Mouse (Mus musculus): ENCODE measurements at regions not wholly inside any gene's neighbourhood (a gene's known extent, or its start where the extent isn't known, plus 50 kb on each side); places are given as distances from the start of the nearest gene placed in this dataset.

GRCm38 (mm10) chr4:56639709-56640108, 100.2 kb upstream of the Gm26657 start:
- in situ Hi-C loops (cut with MboI; ENCODE audit: low sequenced_read_pairs in 2 of 2, unreplicated experiment in 2 of 2): no loop called here
- no peak for DNase-seq (ENCODE audit: low read depth, low spot score)
- H3K4me1 ChIP-seq (ENCODE audit: control insufficient read depth in 2 of 2, insufficient read depth in 2 of 2, low read length in 2 of 2, poor library complexity in 1 of 2): no peaks in the 10 kb centered on the region
- TF ChIP-seq CHD2 (IDR thresholded peaks at IDR 0.05; ENCODE audit: low read depth, low read length): no peak
- no peak for TF ChIP-seq HCFC1 (IDR thresholded peaks at IDR 0.05; ENCODE audit: borderline replicate concordance, insufficient read depth, low read length)
- TF ChIP-seq MAFK (IDR thresholded peaks at IDR 0.05; ENCODE audit: insufficient read depth, low read depth, low read length): no peak
- TF ChIP-seq ZNF384 (IDR thresholded peaks at IDR 0.05; ENCODE audit: low read depth, low read length): no peak
- no peak for TF ChIP-seq ZC3H11A (IDR thresholded peaks at IDR 0.05; ENCODE audit: borderline replicate concordance, low read depth, low read length)
- no peak overlapping the region for H3K9ac ChIP-seq (ENCODE audit: insufficient read depth, low read depth, low read length, poor library complexity, severe bottlenecking)
- no peak overlapping the region for H3K4me3 ChIP-seq (ENCODE audit: insufficient read depth in 1 of 2, low read depth in 1 of 2, low read length in 2 of 2, poor library complexity in 1 of 2, severe bottlenecking in 1 of 2)
- no peaks in the 10 kb centered on the region for H3K36me3 ChIP-seq (ENCODE audit: control insufficient read depth, insufficient read depth, low read length, poor library complexity, severe bottlenecking)
- H3K27ac ChIP-seq (ENCODE audit: insufficient read depth, low read depth, low read length, poor library complexity, severe bottlenecking): no peak overlapping the region
- H3K9me3 ChIP-seq (ENCODE audit: control insufficient read depth, insufficient read depth, low read depth, low read length): no peaks in the 10 kb centered on the region

GRCm38 (mm10) chr4:56638704-56639478, 101.0 kb upstream of the Gm26657 start:
- no peaks in the 10 kb centered on the region for H3K36me3 ChIP-seq (ENCODE audit: control insufficient read depth, insufficient read depth, low read length, poor library complexity, severe bottlenecking)
- no peak overlapping the region for H3K4me3 ChIP-seq (ENCODE audit: insufficient read depth in 1 of 2, low read depth in 1 of 2, low read length in 2 of 2, poor library complexity in 1 of 2, severe bottlenecking in 1 of 2)
- no peak overlapping the region for H3K27ac ChIP-seq (ENCODE audit: insufficient read depth, low read depth, low read length, poor library complexity, severe bottlenecking)
- no peak overlapping the region for H3K9ac ChIP-seq (ENCODE audit: insufficient read depth, low read depth, low read length, poor library complexity, severe bottlenecking)
- H3K4me1 ChIP-seq (ENCODE audit: control insufficient read depth in 2 of 2, insufficient read depth in 2 of 2, low read length in 2 of 2, poor library complexity in 1 of 2): no peaks in the 10 kb centered on the region
- DNase-seq (ENCODE audit: low read depth, low spot score): no peak
- H3K9me3 ChIP-seq (ENCODE audit: control insufficient read depth, insufficient read depth, low read depth, low read length): no peaks in the 10 kb centered on the region
- TF ChIP-seq ZC3H11A (IDR thresholded peaks at IDR 0.05; ENCODE audit: borderline replicate concordance, low read depth, low read length) (no peak), ZNF384 (IDR thresholded peaks at IDR 0.05; ENCODE audit: low read depth, low read length) (peak; percentile 45; the same call in 1 of the 2 replicates)
- in situ Hi-C loops (cut with MboI; ENCODE audit: low sequenced_read_pairs in 2 of 2, unreplicated experiment in 2 of 2): no loop called here

GRCm38 (mm10) chr4:56636265-56636664, 103.6 kb upstream of the Gm26657 start:
- TF ChIP-seq HCFC1 (IDR thresholded peaks at IDR 0.05; ENCODE audit: borderline replicate concordance, insufficient read depth, low read length) (no peak), MAFK (IDR thresholded peaks at IDR 0.05; ENCODE audit: insufficient read depth, low read depth, low read length) (no peak), ZNF384 (IDR thresholded peaks at IDR 0.05; ENCODE audit: low read depth, low read length) (no peak), ZC3H11A (IDR thresholded peaks at IDR 0.05; ENCODE audit: borderline replicate concordance, low read depth, low read length) (no peak), CHD2 (IDR thresholded peaks at IDR 0.05; ENCODE audit: low read depth, low read length) (no peak)
- no peaks in the 10 kb centered on the region for H3K4me1 ChIP-seq (ENCODE audit: control insufficient read depth in 2 of 2, insufficient read depth in 2 of 2, low read length in 2 of 2, poor library complexity in 1 of 2)
- H3K27ac ChIP-seq (ENCODE audit: insufficient read depth, low read depth, low read length, poor library complexity, severe bottlenecking): no peak overlapping the region
- H3K4me3 ChIP-seq (ENCODE audit: insufficient read depth in 1 of 2, low read depth in 1 of 2, low read length in 2 of 2, poor library complexity in 1 of 2, severe bottlenecking in 1 of 2): no peak overlapping the region
- H3K9me3 ChIP-seq (ENCODE audit: control insufficient read depth, insufficient read depth, low read depth, low read length): no peaks in the 10 kb centered on the region
- in situ Hi-C loops (cut with MboI; ENCODE audit: low sequenced_read_pairs in 2 of 2, unreplicated experiment in 2 of 2): no loop called here
- DNase-seq (ENCODE audit: low read depth, low spot score): no peak
- no peak overlapping the region for H3K9ac ChIP-seq (ENCODE audit: insufficient read depth, low read depth, low read length, poor library complexity, severe bottlenecking)
- no peaks in the 10 kb centered on the region for H3K36me3 ChIP-seq (ENCODE audit: control insufficient read depth, insufficient read depth, low read length, poor library complexity, severe bottlenecking)

- no peaks in the 10 kb centered on the region for H3K9me3 ChIP-seq (ENCODE audit: control insufficient read depth, insufficient read depth, low read depth, low read length)
- TF ChIP-seq HCFC1 (IDR thresholded peaks at IDR 0.05; ENCODE audit: borderline replicate concordance, insufficient read depth, low read length) (no peak), CHD2 (IDR thresholded peaks at IDR 0.05; ENCODE audit: low read depth, low read length) (no peak), ZC3H11A (IDR thresholded peaks at IDR 0.05; ENCODE audit: borderline replicate concordance, low read depth, low read length) (no peak), MAFK (IDR thresholded peaks at IDR 0.05; ENCODE audit: insufficient read depth, low read depth, low read length) (no peak), ZNF384 (IDR thresholded peaks at IDR 0.05; ENCODE audit: low read depth, low read length) (no peak)
- no peak overlapping the region for H3K27ac ChIP-seq (ENCODE audit: insufficient read depth, low read depth, low read length, poor library complexity, severe bottlenecking)
- no peak overlapping the region for H3K4me3 ChIP-seq (ENCODE audit: insufficient read depth in 1 of 2, low read depth in 1 of 2, low read length in 2 of 2, poor library complexity in 1 of 2, severe bottlenecking in 1 of 2)
- in situ Hi-C loops (cut with MboI; ENCODE audit: low sequenced_read_pairs in 2 of 2, unreplicated experiment in 2 of 2): no loop called here
- no peak overlapping the region for H3K9ac ChIP-seq (ENCODE audit: insufficient read depth, low read depth, low read length, poor library complexity, severe bottlenecking)
- DNase-seq (ENCODE audit: low read depth, low spot score): no peak
- no peaks in the 10 kb centered on the region for H3K36me3 ChIP-seq (ENCODE audit: control insufficient read depth, insufficient read depth, low read length, poor library complexity, severe bottlenecking)
- no peaks in the 10 kb centered on the region for H3K4me1 ChIP-seq (ENCODE audit: control insufficient read depth in 2 of 2, insufficient read depth in 2 of 2, low read length in 2 of 2, poor library complexity in 1 of 2)
These were observed 106.3 kb upstream of the Gm26657 start for GRCm38 (mm10) chr4:56633528-56633927.
